19 mouse cellular contexts compared by ENCODE assay signal in genomic region chr6:53618164-53618563, GRCm38 (mm10).
A peak's percentile ranks its signal among the peaks of the same experiment; 100 is the strongest.
DNase-seq lines count a peak whose midpoint lies in the region; ATAC-seq and TF ChIP-seq lines count a peak whose summit lies in the region.
"Had no signal": no experiment of that assay in that cellular context is flagged by ENCODE, and none has a peak within 500 bp of the region (broad histone marks: within the 10 kb centered on the region; RNA-seq: fewer than 3 reads in every experiment).

No protein-coding gene starts in this region.

- TF ChIP-seq POLR2A in lung, adult 2 months (IDR thresholded peaks at IDR 0.05; ENCODE audit: borderline replicate concordance, extremely low read depth, low read depth, low read length) = no peak
- no peak for TF ChIP-seq POLR2A in limb, embryonic 14.5 days (IDR thresholded peaks at IDR 0.05; ENCODE audit: borderline replicate concordance, extremely low read depth, insufficient read depth, insufficient read length)

- H3K4me3 ChIP-seq in lung, adult 2 months (replicated peaks; ENCODE audit: extremely low read depth, low read depth, low read length) = no peak overlapping the region
- H3K4me3 ChIP-seq in limb, embryonic 14.5 days (replicated peaks; ENCODE audit: low read length) = no peak overlapping the region
- H3K4me3 ChIP-seq: heart, embryonic 15.5 days; liver, embryonic 13.5 days; neural tube, embryonic 15.5 days had no signal

- H3K4me2 ChIP-seq in limb, embryonic 14.5 days (replicated peaks; ENCODE audit: low read depth, low read length, severe bottlenecking) = no peak overlapping the region
- H3K4me2 ChIP-seq: heart, embryonic 15.5 days; liver, embryonic 13.5 days; neural tube, embryonic 15.5 days had no signal

- no peak; the same call in 1 of the 2 replicates for ATAC-seq in limb, embryonic 14.5 days (ENCODE audit: low FRiP score, low read depth)
- no peak for ATAC-seq in frontal cortex, adult (ENCODE audit: low TSS enrichment)
- ATAC-seq: activated CD4-positive, CD25-positive, alpha-beta regulatory T cell, adult 4 months; CD4-positive, CD25-positive, alpha-beta regulatory T cell, adult 4 months had no signal

- peak; percentile 13 to 41 for DNase-seq in lung, adult 18-20 months
- DNase-seq in lung, adult 2 months = no peak
- peak; percentile 29 for DNase-seq in ZHBTc4 (ENCODE audit: low read depth, low spot score)
- DNase-seq in gastrocnemius, postnatal 14 days = peak; percentile 71
- DNase-seq in limb, embryonic 14.5 days (ENCODE audit: low spot score) = peak; percentile 21
- DNase-seq in right cerebral cortex, adult 18-20 months = no peak
- DNase-seq in adrenal gland, postnatal 25 days = no peak
- DNase-seq: cerebellum, adult 11 months; cerebellum, postnatal 36 days; kidney, adult 9 months; layer of hippocampus, adult 9-11 months; liver, embryonic 13.5 days; retina, postnatal 1 day; spleen, adult 18-20 months had no signal

- no peaks in the 10 kb centered on the region for H3K4me1 ChIP-seq in lung, adult 2 months (ENCODE audit: control insufficient read depth, insufficient read depth, low read length)
- H3K4me1 ChIP-seq in limb, embryonic 14.5 days (ENCODE audit: control insufficient read depth, insufficient read depth, low read length) = peaks cover 19% of the 10 kb centered on the region
- H3K4me1 ChIP-seq: liver, embryonic 13.5 days had no signal

- H3K27me3 ChIP-seq in limb, embryonic 14.5 days (ENCODE audit: control insufficient read depth, insufficient read depth, low read length) = no peaks in the 10 kb centered on the region
- H3K27me3 ChIP-seq: heart, embryonic 15.5 days; liver, embryonic 13.5 days had no signal

- TF ChIP-seq CTCF in lung, adult 2 months (IDR thresholded peaks at IDR 0.05; ENCODE audit: insufficient read depth, low read length) = no peak

- no peaks in the 10 kb centered on the region for H3K9me3 ChIP-seq in limb, embryonic 14.5 days (ENCODE audit: control insufficient read depth, low read length)
- H3K9me3 ChIP-seq: heart, embryonic 15.5 days; liver, embryonic 13.5 days; neural tube, embryonic 15.5 days had no signal

- H3K36me3 ChIP-seq in limb, embryonic 14.5 days (ENCODE audit: control insufficient read depth, insufficient read depth, low read length) = no peaks in the 10 kb centered on the region
- H3K36me3 ChIP-seq: heart, embryonic 15.5 days; liver, embryonic 13.5 days; neural tube, embryonic 15.5 days had no signal

- intact Hi-C loops in gastrocnemius, postnatal 14 days (cut with DNase I; ENCODE audit: low total_unique reads) = no loop called here

- no peak overlapping the region for H3K9ac ChIP-seq in limb, embryonic 14.5 days (ENCODE audit: low read depth, low read length, severe bottlenecking)
- H3K9ac ChIP-seq: heart, embryonic 15.5 days; liver, embryonic 13.5 days; neural tube, embryonic 15.5 days had no signal

- WGBS in lung, adult 2 months = 65% methylated on average over 8 of the region's 8 CpGs
- WGBS in limb, embryonic 14.5 days = 67% methylated on average over 8 of the region's 8 CpGs

- H3K27ac ChIP-seq in limb, embryonic 14.5 days (replicated peaks; ENCODE audit: low read depth, low read length) = no peak overlapping the region
- H3K27ac ChIP-seq: heart, embryonic 15.5 days; liver, embryonic 13.5 days; neural tube, embryonic 15.5 days had no signal

Comparison
In these comparisons a context has a peak if more than half of its experiments do, and no peak if none do; other contexts are left out.
1. DNase-seq: peak in lung, adult 18-20 months (2 of 2), ZHBTc4 (single experiment), gastrocnemius, postnatal 14 days (single experiment) and limb, embryonic 14.5 days (single experiment); none in lung, adult 2 months (single experiment), right cerebral cortex, adult 18-20 months (single experiment) and adrenal gland, postnatal 25 days (single experiment).